Mouse (Mus musculus): ENCODE measurements around the gene Slc34a3. TPM values are rescaled to one million over a fixed set of nuclear protein-coding genes. Genes with fewer than 3 reads are reported as not detected.
A peak's percentile ranks its signal among the peaks of the same experiment; 100 is the strongest.

Gene Slc34a3
- polyA plus RNA-seq, 1 experiment from 2014 or later = not detected

DNA sequence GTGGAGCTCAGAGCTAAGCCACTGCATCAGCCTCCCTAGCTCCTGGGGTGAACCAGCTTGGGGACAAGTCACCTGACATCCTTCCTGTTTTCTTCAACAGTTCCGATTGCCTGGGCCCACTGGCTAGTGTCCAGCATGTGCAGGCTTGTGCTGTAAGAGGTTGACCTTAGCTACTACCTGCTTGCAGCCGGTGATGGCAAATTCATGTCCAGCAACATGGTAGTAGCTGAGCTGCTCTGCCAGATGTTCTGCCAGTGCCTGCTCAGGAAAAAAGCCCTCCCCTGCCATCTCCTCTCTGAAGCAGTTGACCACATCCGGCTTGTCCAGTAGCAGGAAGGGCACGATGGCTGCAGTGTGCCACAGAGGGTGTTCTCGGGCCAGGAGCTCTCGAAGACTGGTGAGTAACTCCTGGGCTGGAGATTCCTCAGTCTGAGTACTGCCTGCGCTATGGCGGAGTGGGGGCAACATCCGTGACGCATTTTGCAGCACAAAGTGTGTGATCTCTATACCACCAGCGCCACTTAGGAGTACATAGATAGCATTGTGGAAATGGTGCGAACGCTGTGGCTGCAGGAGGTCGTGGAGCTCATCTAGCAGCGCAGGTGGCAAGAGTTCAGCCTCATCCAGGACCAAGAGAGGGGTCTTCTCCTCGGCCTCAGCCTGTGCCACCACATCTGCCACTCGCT lies 39.5 kb downstream of the Slc34a3 start:
- Histone ChIP-seq H3K36me3 (replicated peaks) (peaks cover 20% of the 10 kb centered on the region), H3K27ac (replicated peaks) (no peak overlapping the region), H3K4me1 (peaks cover 32% of the 10 kb centered on the region), H3K9me3 (no peaks in the 10 kb centered on the region), H3K4me3 (peak overlapping the region; percentile 47; the same call in 1 of the 2 replicates), H3K27me3 (replicated peaks; ENCODE audit: low read depth, poor library complexity, severe bottlenecking) (peaks cover 41% of the 10 kb centered on the region)
- no peak for DNase-seq (ENCODE audit: low spot score)
- 83% methylated on average over 17 of the region's 17 CpGs for WGBS

GRCm38 (mm10) chr2:25194006-25194405 lies 40.2 kb downstream of the Slc34a3 start:
- peaks cover 41% of the 10 kb centered on the region for H3K27me3 ChIP-seq (replicated peaks; ENCODE audit: low read depth, poor library complexity, severe bottlenecking)
- WGBS = 75% methylated on average over 5 of the region's 5 CpGs
- no peak overlapping the region for H3K4me3 ChIP-seq
- H3K36me3 ChIP-seq (replicated peaks) = peaks cover 13% of the 10 kb centered on the region
- H3K9me3 ChIP-seq = no peaks in the 10 kb centered on the region
- no peak overlapping the region for H3K27ac ChIP-seq (replicated peaks)
- peaks cover 32% of the 10 kb centered on the region for H3K4me1 ChIP-seq
- DNase-seq (ENCODE audit: low spot score) = no peak

GRCm38 (mm10) chr2:25193330-25193770 lies 40.8 kb downstream of the Slc34a3 start:
- peak; percentile 85 for DNase-seq (ENCODE audit: low spot score)
- H3K36me3 ChIP-seq (replicated peaks) = peaks cover 7% of the 10 kb centered on the region; the same call in 1 of the 2 replicates
- H3K9me3 ChIP-seq = no peaks in the 10 kb centered on the region
- 2% methylated on average over 6 of the region's 6 CpGs for WGBS
- no peak overlapping the region for H3K27ac ChIP-seq (replicated peaks)
- peaks cover 41% of the 10 kb centered on the region for H3K27me3 ChIP-seq (replicated peaks; ENCODE audit: low read depth, poor library complexity, severe bottlenecking)
- peak overlapping the region; percentile 6; the same call in 1 of the 2 replicates for H3K4me3 ChIP-seq
- peaks cover 32% of the 10 kb centered on the region for H3K4me1 ChIP-seq

- Histone ChIP-seq H3K27ac (replicated peaks) (no peak overlapping the region), H3K4me3 (no peak overlapping the region), H3K4me1 (peaks cover 35% of the 10 kb centered on the region), H3K27me3 (replicated peaks; ENCODE audit: low read depth, poor library complexity, severe bottlenecking) (peaks cover 44% of the 10 kb centered on the region), H3K9me3 (no peaks in the 10 kb centered on the region), H3K36me3 (replicated peaks) (peaks cover 8% of the 10 kb centered on the region)
- no peak for DNase-seq (ENCODE audit: low spot score)
- 87% methylated on average over 6 of the region's 6 CpGs for WGBS
These were observed 46.3 kb downstream of the Slc34a3 start for GRCm38 (mm10) chr2:25187841-25188240.

GRCm38 (mm10) chr2:25186575-25186930 lies 47.6 kb downstream of the Slc34a3 start:
- H3K4me1 ChIP-seq = peaks cover 44% of the 10 kb centered on the region
- peaks cover 56% of the 10 kb centered on the region for H3K27me3 ChIP-seq (replicated peaks; ENCODE audit: low read depth, poor library complexity, severe bottlenecking)
- H3K36me3 ChIP-seq (replicated peaks) = peaks cover 8% of the 10 kb centered on the region
- DNase-seq (ENCODE audit: low spot score) = no peak
- H3K27ac ChIP-seq (replicated peaks) = peak overlapping the region; percentile 91; the same call in 1 of the 2 replicates
- H3K4me3 ChIP-seq = peak overlapping the region; percentile 66
- H3K9me3 ChIP-seq = no peaks in the 10 kb centered on the region
- 26% methylated on average over 5 of the region's 5 CpGs for WGBS

- peak overlapping the region; percentile 91 for H3K27ac ChIP-seq (replicated peaks)
- peak; percentile 87 for DNase-seq (ENCODE audit: low spot score)
- peaks cover 63% of the 10 kb centered on the region for H3K27me3 ChIP-seq (replicated peaks; ENCODE audit: low read depth, poor library complexity, severe bottlenecking)
- WGBS = under 1% methylated on average over 64 of the region's 64 CpGs
- H3K4me1 ChIP-seq = peaks cover 50% of the 10 kb centered on the region
- H3K36me3 ChIP-seq (replicated peaks) = peaks cover 8% of the 10 kb centered on the region
- peak overlapping the region; percentile 66 for H3K4me3 ChIP-seq
- no peaks in the 10 kb centered on the region for H3K9me3 ChIP-seq
These were observed 48.3 kb downstream of the Slc34a3 start for GRCm38 (mm10) chr2:25185625-25186574.

DNA sequence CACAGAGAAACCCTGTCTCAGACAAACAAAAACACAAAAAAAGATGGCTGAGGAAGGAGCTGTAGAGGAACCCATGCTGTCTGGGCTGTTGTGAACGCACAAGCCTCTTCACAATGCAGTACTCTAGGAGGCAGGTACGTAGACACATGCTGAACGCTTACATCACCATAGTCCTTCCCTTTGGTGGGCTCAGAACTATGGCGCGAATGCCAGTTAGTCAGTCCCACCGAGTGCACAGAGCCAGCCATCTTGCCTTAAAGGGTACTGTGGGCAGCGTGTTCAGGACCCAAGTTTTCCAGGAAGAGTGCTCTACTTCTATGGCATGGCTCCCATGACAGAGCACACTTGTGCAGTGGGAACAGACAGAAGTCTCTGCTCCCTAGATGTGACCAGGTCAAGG lies 49.7 kb downstream of the Slc34a3 start:
- no peaks in the 10 kb centered on the region for H3K9me3 ChIP-seq
- no peak overlapping the region for H3K27ac ChIP-seq (replicated peaks)
- H3K36me3 ChIP-seq (replicated peaks) = peaks cover 8% of the 10 kb centered on the region
- H3K4me3 ChIP-seq = peak overlapping the region; percentile 66
- WGBS = 94% methylated on average over 7 of the region's 7 CpGs
- no peak for DNase-seq (ENCODE audit: low spot score)
- H3K4me1 ChIP-seq = peaks cover 62% of the 10 kb centered on the region
- H3K27me3 ChIP-seq (replicated peaks; ENCODE audit: low read depth, poor library complexity, severe bottlenecking) = peaks cover 77% of the 10 kb centered on the region

DNA sequence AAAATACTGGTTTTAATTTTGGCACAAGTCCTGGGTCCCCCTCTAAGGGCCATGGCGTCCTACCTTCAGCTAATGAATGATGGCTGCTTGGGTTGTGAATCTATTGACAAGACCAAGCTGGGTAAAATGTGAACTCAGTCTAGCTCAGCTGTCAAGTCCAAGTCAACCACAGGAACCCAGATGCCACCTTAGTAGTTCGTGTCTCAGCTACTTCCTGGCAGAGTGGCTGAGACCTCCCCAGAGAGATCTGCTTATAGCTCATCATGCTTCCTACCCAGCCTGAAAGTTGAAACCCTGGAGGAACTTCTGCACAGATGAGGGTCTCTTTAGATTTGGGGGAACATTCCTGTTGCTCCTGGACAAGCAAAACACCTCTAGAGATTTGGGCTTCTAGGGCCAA lies 50.8 kb downstream of the Slc34a3 start:
- Histone ChIP-seq H3K9me3 (no peaks in the 10 kb centered on the region), H3K4me1 (peaks cover 72% of the 10 kb centered on the region), H3K27me3 (replicated peaks; ENCODE audit: low read depth, poor library complexity, severe bottlenecking) (peaks cover 89% of the 10 kb centered on the region), H3K36me3 (replicated peaks) (peaks cover 8% of the 10 kb centered on the region), H3K27ac (replicated peaks) (no peak overlapping the region), H3K4me3 (peak overlapping the region; percentile 66)
- no peak for DNase-seq (ENCODE audit: low spot score)
- 63% methylated on average over 2 of the region's 2 CpGs for WGBS

DNA sequence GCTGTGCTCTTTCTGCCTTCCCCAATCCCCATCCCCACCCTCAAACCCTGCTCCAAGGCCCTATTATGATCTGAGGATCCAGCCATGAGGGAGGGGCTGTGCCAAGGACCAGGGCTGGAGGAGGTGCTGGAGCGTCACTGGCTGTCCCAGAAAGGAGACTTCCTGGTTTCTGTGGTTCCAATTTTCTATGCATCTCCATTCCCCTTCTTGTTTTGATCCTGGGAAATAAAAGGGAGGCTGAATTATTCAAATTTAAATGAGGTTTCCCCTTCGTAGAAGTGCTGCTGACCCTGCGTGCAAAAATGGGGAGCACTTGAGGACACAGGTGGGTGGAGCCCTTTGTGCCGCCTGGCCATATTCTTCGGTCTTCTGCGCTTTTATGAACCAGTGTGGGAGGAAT lies 51.5 kb downstream of the Slc34a3 start:
- H3K4me3 ChIP-seq = peak overlapping the region; percentile 66
- WGBS = 20% methylated on average over 6 of the region's 6 CpGs
- H3K27ac ChIP-seq (replicated peaks) = peak overlapping the region; percentile 51
- peaks cover 78% of the 10 kb centered on the region for H3K4me1 ChIP-seq
- peaks cover 8% of the 10 kb centered on the region for H3K36me3 ChIP-seq (replicated peaks)
- no peaks in the 10 kb centered on the region for H3K9me3 ChIP-seq
- DNase-seq (ENCODE audit: low spot score) = no peak
- H3K27me3 ChIP-seq (replicated peaks; ENCODE audit: low read depth, poor library complexity, severe bottlenecking) = peaks cover 95% of the 10 kb centered on the region

- peak; percentile 32 for DNase-seq (ENCODE audit: low spot score)
- H3K36me3 ChIP-seq (replicated peaks) = peaks cover 8% of the 10 kb centered on the region
- H3K27ac ChIP-seq (replicated peaks) = peak overlapping the region; percentile 88
- peaks cover 85% of the 10 kb centered on the region for H3K4me1 ChIP-seq
- under 1% methylated on average over 17 of the region's 17 CpGs for WGBS
- peak overlapping the region; percentile 66 for H3K4me3 ChIP-seq
- peaks cover 96% of the 10 kb centered on the region for H3K27me3 ChIP-seq (replicated peaks; ENCODE audit: low read depth, poor library complexity, severe bottlenecking)
- H3K9me3 ChIP-seq = no peaks in the 10 kb centered on the region
These were observed 52.2 kb downstream of the Slc34a3 start for GRCm38 (mm10) chr2:25181891-25182397.

DNA sequence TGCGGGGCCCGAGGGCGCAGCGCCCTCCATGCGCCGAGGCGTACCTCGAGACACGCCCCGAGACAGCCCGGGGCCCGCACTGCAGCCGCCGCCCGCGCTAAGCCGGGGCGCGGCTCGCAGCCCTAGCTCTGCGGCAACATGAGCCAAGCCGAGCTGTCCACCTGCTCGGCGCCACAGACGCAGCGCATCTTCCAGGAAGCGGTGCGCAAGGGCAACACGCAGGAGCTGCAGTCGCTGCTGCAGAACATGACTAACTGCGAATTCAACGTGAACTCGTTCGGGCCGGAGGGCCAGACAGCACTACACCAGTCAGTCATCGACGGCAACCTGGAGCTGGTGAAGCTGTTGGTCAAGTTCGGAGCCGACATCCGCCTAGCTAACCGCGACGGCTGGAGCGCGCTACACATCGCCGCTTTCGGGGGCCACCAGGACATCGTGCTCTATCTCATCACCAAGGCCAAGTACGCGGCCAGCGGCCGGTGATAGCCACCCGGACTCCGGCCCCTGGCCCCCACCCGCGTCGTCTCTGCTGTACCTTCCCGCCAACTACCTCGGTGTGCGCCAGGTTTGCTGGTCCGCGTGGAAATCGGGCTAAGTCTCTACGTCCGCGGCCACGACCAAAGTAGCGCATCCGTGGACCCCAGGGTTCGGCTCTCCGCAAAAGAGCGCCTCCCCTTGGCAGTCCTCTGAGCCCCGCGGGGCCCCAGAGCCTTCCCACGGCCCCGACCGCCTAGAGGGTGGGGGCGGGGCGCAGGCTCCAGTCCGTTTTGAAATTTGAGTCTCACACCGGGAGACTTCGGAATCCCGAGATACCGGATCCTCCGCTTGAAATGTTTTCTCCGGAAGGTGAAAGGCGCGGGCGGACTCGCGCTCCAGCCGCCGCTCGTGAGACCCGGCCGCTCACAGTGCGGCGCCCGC lies 52.9 kb downstream of the Slc34a3 start:
- H3K27ac ChIP-seq (replicated peaks) = peak overlapping the region; percentile 88
- peaks cover 99% of the 10 kb centered on the region for H3K27me3 ChIP-seq (replicated peaks; ENCODE audit: low read depth, poor library complexity, severe bottlenecking)
- DNase-seq (ENCODE audit: low spot score) = peak; percentile 74
- WGBS = under 1% methylated on average over 100 of the region's 100 CpGs
- H3K4me3 ChIP-seq = peak overlapping the region; percentile 66
- peaks cover 8% of the 10 kb centered on the region for H3K36me3 ChIP-seq (replicated peaks)
- peaks cover 87% of the 10 kb centered on the region for H3K4me1 ChIP-seq
- no peaks in the 10 kb centered on the region for H3K9me3 ChIP-seq

All from embryonic facial prominence, embryonic 10.5 days (tissue).